Mouse (Mus musculus): ENCODE results near the gene Nudt8. TPM values are rescaled to one million over a fixed set of nuclear protein-coding genes. Genes with fewer than 3 reads are reported as not detected.
A peak's percentile ranks its signal among the peaks of the same experiment; 100 is the strongest.
"Not testable (repeated sequence)": the region's sequence is repeated elsewhere in the genome, so short reads cannot be mapped to it uniquely, and the experiment has no call there.

Gene Nudt8
- polyA plus RNA-seq, 1 experiment from 2014 or later: 42.2 TPM

GRCm38 (mm10) chr19:4027576-4027975, 27.2 kb downstream of the Nudt8 start:
- H3K9ac ChIP-seq (replicated peaks; ENCODE audit: low read depth, low read length): no peak overlapping the region
- no peaks in the 10 kb centered on the region for H3K9me3 ChIP-seq (ENCODE audit: control insufficient read depth, low read depth, low read length)
- no peak overlapping the region for H3K4me2 ChIP-seq (replicated peaks; ENCODE audit: low read depth, low read length)
- H3K4me1 ChIP-seq (ENCODE audit: control insufficient read depth, insufficient read depth, low read length): no peaks in the 10 kb centered on the region
- H3K27me3 ChIP-seq (ENCODE audit: control insufficient read depth, insufficient read depth, low read length): no peaks in the 10 kb centered on the region
- no peak for ATAC-seq (ENCODE audit: insufficient number of reproducible peaks, insufficient read depth, low FRiP score, low read depth)
- no peaks in the 10 kb centered on the region for H3K36me3 ChIP-seq (ENCODE audit: control insufficient read depth, insufficient read depth, low read length)
- H3K4me3 ChIP-seq (ENCODE audit: low read depth, low read length): no peak overlapping the region
- no peak overlapping the region for H3K27ac ChIP-seq (ENCODE audit: low read length)

- Histone ChIP-seq H3K4me1 (ENCODE audit: control insufficient read depth, insufficient read depth, low read length) (0 out of 2 replicates have a peak, but pooled peaks cover 3% of the 10 kb centered on the region), H3K27ac (ENCODE audit: low read length) (peak overlapping the region; percentile 30; the same call in 1 of the 2 replicates), H3K27me3 (ENCODE audit: control insufficient read depth, insufficient read depth, low read length) (no peaks in the 10 kb centered on the region), H3K4me3 (ENCODE audit: low read depth, low read length) (no peak overlapping the region), H3K36me3 (ENCODE audit: control insufficient read depth, insufficient read depth, low read length) (no peaks in the 10 kb centered on the region; the same call in 1 of the 2 replicates), H3K4me2 (replicated peaks; ENCODE audit: low read depth, low read length) (no peak overlapping the region), H3K9me3 (ENCODE audit: control insufficient read depth, low read depth, low read length) (no peaks in the 10 kb centered on the region), H3K9ac (replicated peaks; ENCODE audit: low read depth, low read length) (no peak overlapping the region)
- no peak for ATAC-seq (ENCODE audit: insufficient number of reproducible peaks, insufficient read depth, low FRiP score, low read depth)
- 64% methylated on average over 7 of the region's 7 CpGs for WGBS
Observed at GRCm38 (mm10) chr19:4032668-4033067, 32.3 kb downstream of the Nudt8 start.

GRCm38 (mm10) chr19:4033298-4033697, 32.9 kb downstream of the Nudt8 start:
- Histone ChIP-seq H3K4me2 (replicated peaks; ENCODE audit: low read depth, low read length) (no peak overlapping the region), H3K27me3 (ENCODE audit: control insufficient read depth, insufficient read depth, low read length) (no peaks in the 10 kb centered on the region), H3K27ac (ENCODE audit: low read length) (peak overlapping the region; percentile 30; the same call in 1 of the 2 replicates), H3K36me3 (ENCODE audit: control insufficient read depth, insufficient read depth, low read length) (no peaks in the 10 kb centered on the region; the same call in 1 of the 2 replicates), H3K9ac (replicated peaks; ENCODE audit: low read depth, low read length) (no peak overlapping the region), H3K9me3 (ENCODE audit: control insufficient read depth, low read depth, low read length) (no peaks in the 10 kb centered on the region), H3K4me3 (ENCODE audit: low read depth, low read length) (no peak overlapping the region), H3K4me1 (ENCODE audit: control insufficient read depth, insufficient read depth, low read length) (0 out of 2 replicates have a peak, but pooled peaks cover 3% of the 10 kb centered on the region)
- 61% methylated on average over 3 of the region's 3 CpGs for WGBS
- no peak for ATAC-seq (ENCODE audit: insufficient number of reproducible peaks, insufficient read depth, low FRiP score, low read depth)

GRCm38 (mm10) chr19:4033742-4034141, 33.4 kb downstream of the Nudt8 start:
- no peaks in the 10 kb centered on the region for H3K27me3 ChIP-seq (ENCODE audit: control insufficient read depth, insufficient read depth, low read length)
- no peak overlapping the region for H3K4me3 ChIP-seq (ENCODE audit: low read depth, low read length)
- no peak overlapping the region for H3K4me2 ChIP-seq (replicated peaks; ENCODE audit: low read depth, low read length)
- no peak overlapping the region for H3K27ac ChIP-seq (ENCODE audit: low read length)
- H3K9me3 ChIP-seq (ENCODE audit: control insufficient read depth, low read depth, low read length): no peaks in the 10 kb centered on the region
- H3K36me3 ChIP-seq (ENCODE audit: control insufficient read depth, insufficient read depth, low read length): no peaks in the 10 kb centered on the region; the same call in 1 of the 2 replicates
- ATAC-seq (ENCODE audit: insufficient number of reproducible peaks, insufficient read depth, low FRiP score, low read depth): no peak
- no peak overlapping the region for H3K9ac ChIP-seq (replicated peaks; ENCODE audit: low read depth, low read length)
- 61% methylated on average over 5 of the region's 5 CpGs for WGBS
- H3K4me1 ChIP-seq (ENCODE audit: control insufficient read depth, insufficient read depth, low read length): 0 out of 2 replicates have a peak, but pooled peaks cover 3% of the 10 kb centered on the region

- H3K36me3 ChIP-seq (ENCODE audit: control insufficient read depth, insufficient read depth, low read length): no peaks in the 10 kb centered on the region; the same call in 1 of the 2 replicates
- H3K27ac ChIP-seq (ENCODE audit: low read length): no peak overlapping the region
- no peaks in the 10 kb centered on the region for H3K9me3 ChIP-seq (ENCODE audit: control insufficient read depth, low read depth, low read length)
- H3K9ac ChIP-seq (replicated peaks; ENCODE audit: low read depth, low read length): no peak overlapping the region
- peak overlapping the region; percentile 22; the same call in 1 of the 2 replicates for H3K4me2 ChIP-seq (replicated peaks; ENCODE audit: low read depth, low read length)
- no peak overlapping the region; the same call in 1 of the 2 replicates for H3K4me3 ChIP-seq (ENCODE audit: low read depth, low read length)
- 72% methylated on average over 12 of the region's 12 CpGs for WGBS
- H3K27me3 ChIP-seq (ENCODE audit: control insufficient read depth, insufficient read depth, low read length): no peaks in the 10 kb centered on the region
- no peak; the same call in 1 of the 2 replicates for ATAC-seq (ENCODE audit: insufficient number of reproducible peaks, insufficient read depth, low FRiP score, low read depth)
- H3K4me1 ChIP-seq (ENCODE audit: control insufficient read depth, insufficient read depth, low read length): 0 out of 2 replicates have a peak, but pooled peaks cover 3% of the 10 kb centered on the region
Observed at GRCm38 (mm10) chr19:4036327-4037045, 36.1 kb downstream of the Nudt8 start.

GRCm38 (mm10) chr19:4037154-4037787, 36.9 kb downstream of the Nudt8 start:
- peak overlapping the region; percentile 71 for H3K4me2 ChIP-seq (replicated peaks; ENCODE audit: low read depth, low read length)
- not testable (repeated sequence) for H3K9me3 ChIP-seq (ENCODE audit: control insufficient read depth, low read depth, low read length); H3K36me3 ChIP-seq (ENCODE audit: control insufficient read depth, insufficient read depth, low read length); H3K27me3 ChIP-seq (ENCODE audit: control insufficient read depth, insufficient read depth, low read length); H3K4me1 ChIP-seq (ENCODE audit: control insufficient read depth, insufficient read depth, low read length); ATAC-seq (ENCODE audit: insufficient number of reproducible peaks, insufficient read depth, low FRiP score, low read depth)
- H3K4me3 ChIP-seq (ENCODE audit: low read depth, low read length): peak overlapping the region; percentile 68
- H3K27ac ChIP-seq (ENCODE audit: low read length): peak overlapping the region; percentile 82; the same call in 1 of the 2 replicates
- WGBS: 22% methylated on average over 7 of the region's 8 CpGs
- peak overlapping the region; percentile 79 for H3K9ac ChIP-seq (replicated peaks; ENCODE audit: low read depth, low read length)

GRCm38 (mm10) chr19:4037788-4038232, 37.4 kb downstream of the Nudt8 start, which contains the start of gene Gstp1:
Gene Gstp1, minus strand, starts transcription at chr19:4037985.
- H3K9ac ChIP-seq (replicated peaks; ENCODE audit: low read depth, low read length): peak within 1 kb of the TSS; percentile 79
- 0 out of 2 replicates have a peak, but pooled peaks cover 3% of the 10 kb centered on the region for H3K4me1 ChIP-seq (ENCODE audit: control insufficient read depth, insufficient read depth, low read length)
- H3K36me3 ChIP-seq (ENCODE audit: control insufficient read depth, insufficient read depth, low read length): no peaks in the 10 kb centered on the region; the same call in 1 of the 2 replicates
- no peaks in the 10 kb centered on the region for H3K27me3 ChIP-seq (ENCODE audit: control insufficient read depth, insufficient read depth, low read length)
- under 1% methylated on average over 26 of the region's 26 CpGs for WGBS
- H3K4me3 ChIP-seq (ENCODE audit: low read depth, low read length): peak within 1 kb of the TSS; percentile 68
- peak; percentile 82 for ATAC-seq (ENCODE audit: insufficient number of reproducible peaks, insufficient read depth, low FRiP score, low read depth)
- H3K9me3 ChIP-seq (ENCODE audit: control insufficient read depth, low read depth, low read length): no peaks in the 10 kb centered on the region
- peak within 1 kb of the TSS; percentile 71 for H3K4me2 ChIP-seq (replicated peaks; ENCODE audit: low read depth, low read length)
- H3K27ac ChIP-seq (ENCODE audit: low read length): peak within 1 kb of the TSS; percentile 82; the same call in 1 of the 2 replicates

- not testable (repeated sequence) for ATAC-seq (ENCODE audit: insufficient number of reproducible peaks, insufficient read depth, low FRiP score, low read depth); H3K4me2 ChIP-seq (replicated peaks; ENCODE audit: low read depth, low read length)
- 82% methylated on average over 5 of the region's 5 CpGs for WGBS
Observed at GRCm38 (mm10) chr19:4040941-4041340, 40.6 kb downstream of the Nudt8 start.

More at GRCm38 (mm10) chr19:4040941-4041340, 40.6 kb downstream of the Nudt8 start:
- not testable (repeated sequence) for H3K27ac ChIP-seq (ENCODE audit: low read length); H3K4me3 ChIP-seq (ENCODE audit: low read depth, low read length); H3K4me1 ChIP-seq (ENCODE audit: control insufficient read depth, insufficient read depth, low read length); H3K36me3 ChIP-seq (ENCODE audit: control insufficient read depth, insufficient read depth, low read length); H3K27me3 ChIP-seq (ENCODE audit: control insufficient read depth, insufficient read depth, low read length); H3K9me3 ChIP-seq (ENCODE audit: control insufficient read depth, low read depth, low read length); H3K9ac ChIP-seq (replicated peaks; ENCODE audit: low read depth, low read length)

Data from stomach, embryonic 14.5 days (tissue).